Mouse (Mus musculus) ovary, adult 18-20 months (tissue): Measurements from ENCODE around the gene Cyp3a25.
"Not testable (repeated sequence)": the region's sequence is repeated elsewhere in the genome, so short reads cannot be mapped to it uniquely, and the experiment has no call there.

Experiments
- DNase-seq: peaks from one replicate; pipeline ENCODE4 v3.0.0; 2022; ENCODE audit warnings: low spot score, mixed read lengths

Cyp3a25 gene

GRCm38 (mm10) chr5:146009509-146009908 lies at the start of gene Cyp3a25:
TSS of gene Cyp3a25 (minus strand) at chr5:146009618.
- DNase-seq, result not testable (repeated sequence)

DNA sequence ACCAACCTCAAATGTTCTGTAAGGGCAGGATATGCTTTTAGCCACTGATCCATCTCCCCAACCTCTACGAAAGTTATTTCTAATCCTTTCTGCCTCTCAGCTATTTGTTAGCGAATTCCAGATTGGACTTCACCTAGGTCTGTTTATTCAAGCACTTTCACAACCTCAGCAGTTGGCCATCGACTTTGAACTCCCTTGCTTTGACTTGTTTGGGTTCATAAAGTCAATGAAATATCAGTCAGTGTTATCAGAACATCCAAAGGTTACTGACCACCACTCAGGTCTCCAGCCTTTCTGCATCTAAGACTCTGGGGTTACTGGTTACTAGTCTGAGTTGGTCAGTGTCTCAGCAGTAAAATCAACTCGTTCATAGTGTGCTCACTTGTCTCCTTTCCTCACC lies 11.7 kb upstream of the Cyp3a25 start:
- no peak for DNase-seq

GRCm38 (mm10) chr5:146018275-146018674 lies 8.9 kb upstream of the Cyp3a25 start:
- DNase-seq, result no peak

GRCm38 (mm10) chr5:146011251-146011650 lies 1.8 kb upstream of the Cyp3a25 start:
- no peak for DNase-seq

DNA sequence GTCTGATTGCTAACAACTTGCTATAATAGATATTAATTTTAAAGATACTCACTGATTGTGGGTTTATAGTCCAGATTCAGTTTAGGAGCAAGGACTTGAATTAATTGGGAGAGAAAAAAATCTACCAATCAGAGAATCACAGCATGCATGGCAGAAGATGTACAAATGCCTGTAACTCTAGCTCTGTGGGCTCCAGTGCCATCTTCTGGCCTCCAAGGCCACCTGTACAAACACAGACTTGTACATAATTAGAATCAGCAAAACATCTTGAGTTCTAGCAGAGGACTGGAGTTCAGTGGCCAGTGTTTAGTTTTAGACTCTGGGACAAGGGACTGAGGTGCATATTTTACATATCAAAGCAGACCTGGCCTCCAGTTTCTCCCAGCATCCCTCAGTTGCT lies 42.3 kb downstream of the Cyp3a25 start:
- DNase-seq, result no peak
